Mouse (Mus musculus) brain, embryonic 18.5 days (tissue): Measurements from ENCODE around the gene Cers2.

Experiments used
- DNase-seq: peaks from one replicate; pipeline ENCODE4 v3.0.0-alpha.2; 2012; ENCODE audit warnings: low read depth, low spot score

Gene Cers2

GRCm38 (mm10) chr3:95314486-95315093 is at the start of gene Cers2:
Gene Cers2, plus strand, starts transcription at chr3:95314791.
- DNase-seq, result no peak

- no peak for DNase-seq
These were observed 48.5 kb upstream of the Cers2 start for GRCm38 (mm10) chr3:95266052-95266451.

- no peak for DNase-seq
These were observed 46.7 kb upstream of the Cers2 start for GRCm38 (mm10) chr3:95267855-95268254.

GRCm38 (mm10) chr3:95269789-95270188 is 44.8 kb upstream of the Cers2 start:
- no peak for DNase-seq

GRCm38 (mm10) chr3:95270766-95271364 is 43.7 kb upstream of the Cers2 start:
- DNase-seq, result no peak

GRCm38 (mm10) chr3:95273471-95273870 is 41.1 kb upstream of the Cers2 start:
- DNase-seq, result no peak

- no peak for DNase-seq
These were observed 40.1 kb upstream of the Cers2 start for GRCm38 (mm10) chr3:95274453-95274852.

- DNase-seq, result no peak
These were observed 39.4 kb upstream of the Cers2 start for GRCm38 (mm10) chr3:95275161-95275560.

GRCm38 (mm10) chr3:95276428-95276934 is 38.1 kb upstream of the Cers2 start:
- no peak for DNase-seq

- DNase-seq, result no peak
These were observed 37.4 kb upstream of the Cers2 start for GRCm38 (mm10) chr3:95277149-95277551.

- DNase-seq, result no peak
These were observed 33.8 kb upstream of the Cers2 start for GRCm38 (mm10) chr3:95280747-95281146.

GRCm38 (mm10) chr3:95281216-95282126 is 33.1 kb upstream of the Cers2 start, which contains the start of the genes Mindy1 and Prune1:
Gene Mindy1, plus strand, starts transcription at chr3:95281345.
Gene Prune1, minus strand, starts transcription at chr3:95282076.
- peak; percentile 95 for DNase-seq

- no peak for DNase-seq
These were observed 32.2 kb upstream of the Cers2 start for GRCm38 (mm10) chr3:95282381-95282864.

GRCm38 (mm10) chr3:95282865-95283588 is 31.6 kb upstream of the Cers2 start:
- DNase-seq, result no peak

- no peak for DNase-seq
These were observed 31.0 kb upstream of the Cers2 start for GRCm38 (mm10) chr3:95283589-95283941.

GRCm38 (mm10) chr3:95284062-95284461 is 30.5 kb upstream of the Cers2 start:
- DNase-seq, result no peak

- DNase-seq, result no peak
These were observed 29.9 kb upstream of the Cers2 start for GRCm38 (mm10) chr3:95284501-95285281.

GRCm38 (mm10) chr3:95285390-95285789 is 29.2 kb upstream of the Cers2 start:
- DNase-seq, result no peak

GRCm38 (mm10) chr3:95286011-95286410 is 28.6 kb upstream of the Cers2 start:
- no peak for DNase-seq

GRCm38 (mm10) chr3:95286510-95286909 is 28.1 kb upstream of the Cers2 start:
- no peak for DNase-seq

- no peak for DNase-seq
These were observed 27.1 kb upstream of the Cers2 start for GRCm38 (mm10) chr3:95287541-95287940.
